Comparison of ENCODE assay signal across 8 mouse cellular contexts in the genomic region with DNA sequence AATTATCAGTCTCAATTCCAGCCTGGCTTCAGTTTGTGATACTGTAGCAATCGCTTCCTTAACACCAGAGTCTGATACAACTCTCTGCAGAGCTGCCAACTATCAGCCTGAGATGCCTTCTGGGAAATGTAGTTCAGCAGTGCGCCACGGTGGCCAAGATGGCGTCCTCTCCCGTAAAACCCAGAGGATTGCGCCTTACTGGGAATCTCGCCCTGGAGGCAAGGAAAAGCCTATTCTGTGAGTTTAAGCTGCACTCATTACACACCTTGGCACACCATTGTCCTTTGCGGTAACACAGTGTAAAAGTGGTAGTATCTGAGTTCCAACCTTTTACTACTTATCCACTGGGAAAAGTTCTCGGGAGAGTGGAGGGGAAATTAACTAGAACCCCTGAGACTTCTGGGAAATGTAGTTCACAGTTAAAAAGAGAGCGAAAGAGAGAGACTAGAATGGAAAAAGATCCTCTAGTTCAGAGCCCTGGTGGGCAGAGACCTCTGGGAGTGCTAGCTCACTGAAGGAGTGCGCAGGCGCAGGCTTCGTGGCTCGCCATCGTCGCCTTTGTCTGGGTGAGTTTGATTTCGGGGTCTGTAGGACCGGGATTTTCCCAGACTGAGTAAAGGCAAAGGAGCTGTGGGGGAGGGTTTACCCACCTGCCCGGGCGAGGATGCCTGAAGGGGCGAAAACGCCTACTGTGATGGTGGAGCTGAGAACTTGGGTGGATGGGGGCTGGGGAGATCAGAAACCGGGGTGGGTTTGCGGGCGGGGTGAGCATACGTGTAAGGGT. TPM values are rescaled to one million over a fixed set of nuclear protein-coding genes. Genes with fewer than 3 reads are reported as not detected.
DNase-seq lines count a peak whose midpoint lies in the region; ATAC-seq lines count a peak whose summit lies in the region.

TSS of gene Zfp260 (plus strand) at position 132 of the 784 bp plus-strand sequence.

- H3K9me3 ChIP-seq in heart, embryonic 13.5 days = no peaks in the 10 kb centered on the region
- no peaks in the 10 kb centered on the region for H3K9me3 ChIP-seq in liver, embryonic 12.5 days (replicated peaks)
- no peaks in the 10 kb centered on the region for H3K9me3 ChIP-seq in stomach, embryonic 15.5 days

- peak; percentile 70 for ATAC-seq in heart, embryonic 13.5 days (ENCODE audit: extremely low read depth, insufficient number of reproducible peaks, low FRiP score, low TSS enrichment)
- peak; percentile 70 for ATAC-seq in liver, embryonic 12.5 days
- peak; percentile 82 for ATAC-seq in stomach, embryonic 15.5 days (ENCODE audit: insufficient read depth, low FRiP score, low read depth)

- peak within 1 kb of the TSS; percentile 98 for H3K27ac ChIP-seq in brown adipose tissue, adult 24 weeks (replicated peaks; ENCODE audit: low read depth, low read length)
- H3K27ac ChIP-seq in heart, embryonic 13.5 days (replicated peaks) = peak within 1 kb of the TSS; percentile 97
- H3K27ac ChIP-seq in liver, embryonic 12.5 days = peak within 1 kb of the TSS; percentile 85
- H3K27ac ChIP-seq in stomach, embryonic 15.5 days = peak within 1 kb of the TSS; percentile 98

- H3K4me1 ChIP-seq in brown adipose tissue, adult 24 weeks (ENCODE audit: control insufficient read depth, insufficient read depth, insufficient read length, low read length) = peaks cover 2% of the 10 kb centered on the region; the same call in 1 of the 2 replicates
- peaks cover 37% of the 10 kb centered on the region for H3K4me1 ChIP-seq in heart, embryonic 13.5 days
- peaks cover 43% of the 10 kb centered on the region for H3K4me1 ChIP-seq in liver, embryonic 12.5 days
- H3K4me1 ChIP-seq in stomach, embryonic 15.5 days = peaks cover 21% of the 10 kb centered on the region

- peak within 1 kb of the TSS; percentile 88 for H3K4me2 ChIP-seq in heart, embryonic 13.5 days
- peak within 1 kb of the TSS; percentile 86 for H3K4me2 ChIP-seq in liver, embryonic 12.5 days
- peak within 1 kb of the TSS; percentile 64 for H3K4me2 ChIP-seq in stomach, embryonic 15.5 days

- peak; percentile 93 for DNase-seq in CD4-positive, CD25-positive, alpha-beta regulatory T cell, adult 2 months (ENCODE audit: low read depth, low spot score)
- DNase-seq in fat pad, adult 2 months (ENCODE audit: extremely low read depth, low read depth, low spot score) = peak; percentile 62
- peak; percentile 94 for DNase-seq in kidney, postnatal 10 days
- peak; percentile 75 to 80 for DNase-seq in natural killer cell, adult 2 months (ENCODE audit: low spot score in 2 of 2)

- H3K9ac ChIP-seq in heart, embryonic 13.5 days = peak within 1 kb of the TSS; percentile 96
- H3K9ac ChIP-seq in liver, embryonic 12.5 days = peak within 1 kb of the TSS; percentile 81
- peak within 1 kb of the TSS; percentile 80 for H3K9ac ChIP-seq in stomach, embryonic 15.5 days

- no peaks in the 10 kb centered on the region for H3K27me3 ChIP-seq in heart, embryonic 13.5 days (replicated peaks)
- no peaks in the 10 kb centered on the region for H3K27me3 ChIP-seq in liver, embryonic 12.5 days (replicated peaks)
- H3K27me3 ChIP-seq in stomach, embryonic 15.5 days (replicated peaks) = no peaks in the 10 kb centered on the region

- H3K4me3 ChIP-seq in brown adipose tissue, adult 24 weeks (ENCODE audit: insufficient read depth, low read depth, low read length) = peak within 1 kb of the TSS; percentile 71
- peak within 1 kb of the TSS; percentile 77 for H3K4me3 ChIP-seq in heart, embryonic 13.5 days
- peak within 1 kb of the TSS; percentile 77 for H3K4me3 ChIP-seq in liver, embryonic 12.5 days
- peak within 1 kb of the TSS; percentile 77 for H3K4me3 ChIP-seq in stomach, embryonic 15.5 days (replicated peaks)

- H3K36me3 ChIP-seq in heart, embryonic 13.5 days = peaks cover 28% of the 10 kb centered on the region
- H3K36me3 ChIP-seq in liver, embryonic 12.5 days = peaks cover 6% of the 10 kb centered on the region; the same call in 1 of the 2 replicates
- H3K36me3 ChIP-seq in stomach, embryonic 15.5 days = peaks cover 15% of the 10 kb centered on the region

- under 1% methylated on average over 26 of the region's 26 CpGs for WGBS in heart, embryonic 13.5 days
- under 1% methylated on average over 26 of the region's 26 CpGs for WGBS in liver, embryonic 12.5 days (ENCODE audit: insufficient replicate concordance)
- WGBS in stomach, embryonic 15.5 days = under 1% methylated on average over 26 of the region's 26 CpGs

RNA-seq across cellular contexts. Expression of gene Zfp260, which starts in this region (rescaled TPM):
- 32.4 and 34.3 TPM in 2 replicates for polyA plus RNA-seq in brown adipose tissue, adult 24 weeks (2012; ENCODE audit: insufficient read depth, insufficient read length, missing spikeins)
- polyA plus RNA-seq in heart, embryonic 13.5 days (2015; fragmentation: Nextera tagmentation; extraction: Ambion mirVana) = 70.2 and 76.4 TPM in 2 replicates
- 22.6 and 24.3 TPM in 2 replicates for polyA plus RNA-seq in liver, embryonic 12.5 days (2016; fragmentation: Nextera tagmentation; extraction: Ambion mirVana)
- 96.7 and 106 TPM in 2 replicates for polyA plus RNA-seq in stomach, embryonic 15.5 days (2015; fragmentation: Nextera tagmentation; extraction: Ambion mirVana)

Comparison
In these comparisons a context has a peak if more than half of its experiments do, and no peak if none do; other contexts are left out.
1. Peak in every context shown above with its lines: DNase-seq, ATAC-seq, H3K4me3 ChIP-seq and H3K27ac ChIP-seq.